8 mouse cellular contexts compared by ENCODE assay signal in the genomic region with DNA sequence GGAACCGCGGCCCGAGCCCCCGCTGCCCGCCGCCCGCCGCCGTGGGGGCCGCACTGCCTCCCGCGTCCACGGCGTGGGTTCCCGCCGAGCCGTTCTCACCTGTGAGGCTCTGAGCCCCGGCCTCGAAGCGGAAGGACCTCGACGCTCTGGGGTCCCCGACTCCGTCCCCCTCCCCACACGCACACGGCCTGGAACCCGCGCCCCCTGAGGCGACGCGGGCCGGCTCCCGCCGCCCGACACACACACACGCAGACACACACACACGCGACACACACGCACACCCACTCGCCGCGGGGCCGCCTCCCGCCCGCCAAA. TPM values are rescaled to one million over a fixed set of nuclear protein-coding genes. Genes with fewer than 3 reads are reported as not detected.
A peak's percentile ranks its signal among the peaks of the same experiment; 100 is the strongest.
DNase-seq lines count a peak whose midpoint lies in the region; ATAC-seq and TF ChIP-seq lines count a peak whose summit lies in the region.

No protein-coding gene starts in this region.

- peak overlapping the region; percentile 79 for H3K4me2 ChIP-seq in kidney, postnatal 0 days (ENCODE audit: low read length)
- H3K4me2 ChIP-seq in hindbrain, embryonic 11.5 days (replicated peaks; ENCODE audit: low read depth, low read length), result peak overlapping the region; percentile 68
- peak overlapping the region; percentile 82 for H3K4me2 ChIP-seq in midbrain, embryonic 14.5 days (ENCODE audit: low read length)

- peaks cover 9% of the 10 kb centered on the region for H3K4me1 ChIP-seq in kidney, postnatal 0 days (replicated peaks; ENCODE audit: insufficient read depth, low read length)
- peaks cover 2% of the 10 kb centered on the region; the same call in 1 of the 2 replicates for H3K4me1 ChIP-seq in brown adipose tissue, adult 24 weeks (ENCODE audit: control insufficient read depth, insufficient read depth, insufficient read length, low read length)
- no peaks in the 10 kb centered on the region for H3K4me1 ChIP-seq in hindbrain, embryonic 11.5 days (replicated peaks; ENCODE audit: control insufficient read depth, insufficient read depth, low read length)
- peaks cover 14% of the 10 kb centered on the region for H3K4me1 ChIP-seq in midbrain, embryonic 14.5 days (ENCODE audit: control insufficient read depth, insufficient read depth, low read length)

- H3K27ac ChIP-seq in kidney, postnatal 0 days, result peak overlapping the region; percentile 99
- H3K27ac ChIP-seq in brown adipose tissue, adult 24 weeks (replicated peaks; ENCODE audit: low read depth, low read length), result peak overlapping the region; percentile 87
- H3K27ac ChIP-seq in hindbrain, embryonic 11.5 days (ENCODE audit: low read depth, low read length), result peak overlapping the region; percentile 98
- H3K27ac ChIP-seq in midbrain, embryonic 14.5 days (replicated peaks; ENCODE audit: low read depth, low read length), result peak overlapping the region; percentile 99

- H3K4me3 ChIP-seq in kidney, postnatal 0 days (replicated peaks; ENCODE audit: low read depth, low read length), result peak overlapping the region; percentile 100
- peak overlapping the region; percentile 100 for H3K4me3 ChIP-seq in brown adipose tissue, adult 24 weeks (ENCODE audit: insufficient read depth, low read depth, low read length)
- peak overlapping the region; percentile 83 for H3K4me3 ChIP-seq in hindbrain, embryonic 11.5 days (ENCODE audit: low read depth, low read length)
- peak overlapping the region; percentile 89 for H3K4me3 ChIP-seq in midbrain, embryonic 14.5 days (replicated peaks; ENCODE audit: low read depth, low read length)

- ATAC-seq in kidney, postnatal 0 days (replicated peaks; ENCODE audit: low FRiP score, low read depth), result peak; percentile 38
- ATAC-seq in hindbrain, embryonic 11.5 days (ENCODE audit: low FRiP score), result peak; percentile 47
- ATAC-seq in midbrain, embryonic 14.5 days (ENCODE audit: low FRiP score, low TSS enrichment), result no peak; the same call in 1 of the 2 replicates

- DNase-seq in kidney, postnatal 0 days (ENCODE audit: low spot score), result no peak
- no peak for DNase-seq in kidney, adult 9 months
- peak; percentile 69 for DNase-seq in hindbrain, embryonic 11.5 days (ENCODE audit: low spot score)
- peak; percentile 72 for DNase-seq in midbrain, embryonic 14.5 days
- no peak for DNase-seq in thymus, postnatal 36 days
- DNase-seq in cerebellum, postnatal 10 days, result no peak
- no peak for DNase-seq in right cerebral cortex, postnatal 36 days (ENCODE audit: low spot score in 2 of 2)

- H3K9me3 ChIP-seq in kidney, postnatal 0 days (replicated peaks; ENCODE audit: low read length), result no peaks in the 10 kb centered on the region
- H3K9me3 ChIP-seq in hindbrain, embryonic 11.5 days (ENCODE audit: control insufficient read depth, low read length), result no peaks in the 10 kb centered on the region
- no peaks in the 10 kb centered on the region for H3K9me3 ChIP-seq in midbrain, embryonic 14.5 days (ENCODE audit: control insufficient read depth, low read length)

- 0% methylated on average over 37 of the region's 45 CpGs for WGBS in kidney, postnatal 0 days
- 0% methylated on average over 28 of the region's 45 CpGs for WGBS in hindbrain, embryonic 11.5 days
- WGBS in midbrain, embryonic 14.5 days, result under 1% methylated on average over 43 of the region's 45 CpGs

- no peaks in the 10 kb centered on the region for H3K27me3 ChIP-seq in kidney, postnatal 0 days (ENCODE audit: insufficient read depth, low read length)
- no peaks in the 10 kb centered on the region for H3K27me3 ChIP-seq in hindbrain, embryonic 11.5 days (ENCODE audit: control insufficient read depth, insufficient read depth, low read length)
- no peaks in the 10 kb centered on the region for H3K27me3 ChIP-seq in midbrain, embryonic 14.5 days (ENCODE audit: control insufficient read depth, insufficient read depth, low read length)

- peak overlapping the region; percentile 99 for H3K9ac ChIP-seq in kidney, postnatal 0 days (ENCODE audit: low read depth, low read length)
- peak overlapping the region; percentile 98 for H3K9ac ChIP-seq in hindbrain, embryonic 11.5 days (ENCODE audit: low read depth, low read length)
- peak overlapping the region; percentile 96 for H3K9ac ChIP-seq in midbrain, embryonic 14.5 days (replicated peaks; ENCODE audit: low read length)

- H3K36me3 ChIP-seq in kidney, postnatal 0 days (ENCODE audit: insufficient read depth, low read length), result no peaks in the 10 kb centered on the region
- H3K36me3 ChIP-seq in hindbrain, embryonic 11.5 days (ENCODE audit: control insufficient read depth, insufficient read depth, low read length), result no peaks in the 10 kb centered on the region
- no peaks in the 10 kb centered on the region for H3K36me3 ChIP-seq in midbrain, embryonic 14.5 days (ENCODE audit: control insufficient read depth, insufficient read depth, low read length)

- TF ChIP-seq CTCF in kidney, postnatal 0 days (IDR thresholded peaks at IDR 0.05; ENCODE audit: low read depth), result no peak

RNA-seq across cellular contexts. Expression of gene Cnot6l, which starts 2.8 kb away (rescaled TPM):
- 37.8 and 42.4 TPM in 2 replicates for polyA plus RNA-seq in kidney, postnatal 0 days (2015; fragmentation: Nextera tagmentation; extraction: Ambion mirVana)
- polyA plus RNA-seq in brown adipose tissue, adult 24 weeks (2012; ENCODE audit: insufficient read depth, insufficient read length, missing spikeins), result 8.9 and 11.8 TPM in 2 replicates
- 9.6 and 15.1 TPM in 2 replicates for polyA plus RNA-seq in hindbrain, embryonic 11.5 days (2014; fragmentation: Nextera tagmentation; extraction: Ambion mirVana)
- polyA plus RNA-seq in midbrain, embryonic 14.5 days (2014; fragmentation: Nextera tagmentation; extraction: Ambion mirVana), result 17.7 and 19.2 TPM in 2 replicates

RNA-seq across cellular contexts. Expression of gene Mrpl1, which starts 48.1 kb away (rescaled TPM):
- polyA plus RNA-seq in kidney, postnatal 0 days (2015; fragmentation: Nextera tagmentation; extraction: Ambion mirVana), result 26.3 and 26.5 TPM in 2 replicates
- 36.1 and 36.6 TPM in 2 replicates for polyA plus RNA-seq in brown adipose tissue, adult 24 weeks (2012; ENCODE audit: insufficient read depth, insufficient read length, missing spikeins)
- polyA plus RNA-seq in hindbrain, embryonic 11.5 days (2014; fragmentation: Nextera tagmentation; extraction: Ambion mirVana), result 21.3 and 25.7 TPM in 2 replicates
- polyA plus RNA-seq in midbrain, embryonic 14.5 days (2014; fragmentation: Nextera tagmentation; extraction: Ambion mirVana), result 16.3 and 17.5 TPM in 2 replicates

Comparison
In these comparisons a context has a peak if more than half of its experiments do, and no peak if none do; other contexts are left out.
1. DNase-seq: peak in hindbrain, embryonic 11.5 days (single experiment) and midbrain, embryonic 14.5 days (single experiment); none in kidney, postnatal 0 days (single experiment), kidney, adult 9 months (single experiment), thymus, postnatal 36 days (0 of 2), cerebellum, postnatal 10 days (0 of 2) and right cerebral cortex, postnatal 36 days (0 of 2).
2. Peak in every context shown above with its lines, with median percentiles within 50 percentile points of each other: H3K27ac ChIP-seq, H3K4me2 ChIP-seq, H3K4me3 ChIP-seq and H3K9ac ChIP-seq.